Mouse (Mus musculus): Measurements from ENCODE around the gene Pcdh7. TPM values are rescaled to one million over a fixed set of nuclear protein-coding genes. Genes with fewer than 3 reads are reported as not detected.

The Pcdh7 gene
- polyA plus RNA-seq, 1 experiment from 2014 or later, result 28.1 TPM

- no peaks in the 10 kb centered on the region for H3K36me3 ChIP-seq (replicated peaks)
- ATAC-seq (replicated peaks), result no peak
- WGBS, result 54% methylated on average over 4 of the region's 4 CpGs
These were observed 150.9 kb downstream of the Pcdh7 start for GRCm38 (mm10) chr5:57868702-57869101.

GRCm38 (mm10) chr5:57870727-57871126 is 153.0 kb downstream of the Pcdh7 start:
- H3K9ac ChIP-seq, result no peak overlapping the region
- no peaks in the 10 kb centered on the region for H3K36me3 ChIP-seq (replicated peaks)
- H3K9me3 ChIP-seq, result no peaks in the 10 kb centered on the region
- ATAC-seq (replicated peaks), result no peak
- H3K4me3 ChIP-seq, result no peak overlapping the region
- H3K27me3 ChIP-seq (replicated peaks), result no peaks in the 10 kb centered on the region
- no peak overlapping the region for H3K4me2 ChIP-seq
- H3K4me1 ChIP-seq, result peaks cover 4% of the 10 kb centered on the region
- no peak overlapping the region for H3K27ac ChIP-seq
- WGBS, result 81% methylated on average over 1 of the region's 1 CpGs

More at GRCm38 (mm10) chr5:57868702-57869101, 150.9 kb downstream of the Pcdh7 start:
- Histone ChIP-seq H3K4me3 (no peak overlapping the region), H3K4me2 (no peak overlapping the region), H3K9ac (no peak overlapping the region), H3K4me1 (peaks cover 7% of the 10 kb centered on the region), H3K27me3 (replicated peaks) (no peaks in the 10 kb centered on the region), H3K27ac (no peak overlapping the region), H3K9me3 (no peaks in the 10 kb centered on the region)

- H3K9ac ChIP-seq, result no peak overlapping the region
- H3K4me3 ChIP-seq, result no peak overlapping the region
- H3K27me3 ChIP-seq (replicated peaks), result no peaks in the 10 kb centered on the region
- H3K36me3 ChIP-seq (replicated peaks), result no peaks in the 10 kb centered on the region
- no peaks in the 10 kb centered on the region for H3K4me1 ChIP-seq
- H3K4me2 ChIP-seq, result no peak overlapping the region
- no peak for ATAC-seq (replicated peaks)
- no peak overlapping the region for H3K27ac ChIP-seq
- H3K9me3 ChIP-seq, result no peaks in the 10 kb centered on the region
These were observed 167.2 kb downstream of the Pcdh7 start for GRCm38 (mm10) chr5:57884982-57885381.

GRCm38 (mm10) chr5:57899018-57899614 is 181.3 kb downstream of the Pcdh7 start:
- no peaks in the 10 kb centered on the region for H3K36me3 ChIP-seq (replicated peaks)
- ATAC-seq (replicated peaks), result no peak
- H3K27me3 ChIP-seq (replicated peaks), result no peaks in the 10 kb centered on the region
- no peak overlapping the region for H3K4me2 ChIP-seq
- 78% methylated on average over 7 of the region's 7 CpGs for WGBS
- H3K4me3 ChIP-seq, result no peak overlapping the region
- H3K4me1 ChIP-seq, result no peaks in the 10 kb centered on the region
- no peak overlapping the region for H3K9ac ChIP-seq
- no peak overlapping the region for H3K27ac ChIP-seq
- H3K9me3 ChIP-seq, result no peaks in the 10 kb centered on the region

- H3K4me3 ChIP-seq, result no peak overlapping the region
- 73% methylated on average over 4 of the region's 4 CpGs for WGBS
- H3K9me3 ChIP-seq, result no peaks in the 10 kb centered on the region
- no peaks in the 10 kb centered on the region for H3K36me3 ChIP-seq (replicated peaks)
- no peak overlapping the region for H3K4me2 ChIP-seq
- no peaks in the 10 kb centered on the region for H3K27me3 ChIP-seq (replicated peaks)
- no peak overlapping the region for H3K9ac ChIP-seq
- H3K27ac ChIP-seq, result no peak overlapping the region
- no peaks in the 10 kb centered on the region for H3K4me1 ChIP-seq
- no peak for ATAC-seq (replicated peaks)
These were observed 189.5 kb downstream of the Pcdh7 start for GRCm38 (mm10) chr5:57907218-57907617.

- Histone ChIP-seq H3K9me3 (no peaks in the 10 kb centered on the region), H3K36me3 (replicated peaks) (no peaks in the 10 kb centered on the region), H3K4me2 (no peak overlapping the region), H3K27ac (no peak overlapping the region), H3K9ac (no peak overlapping the region), H3K4me3 (no peak overlapping the region), H3K27me3 (replicated peaks) (no peaks in the 10 kb centered on the region), H3K4me1 (no peaks in the 10 kb centered on the region)
- 85% methylated on average over 5 of the region's 5 CpGs for WGBS
- no peak for ATAC-seq (replicated peaks)
These were observed 203.4 kb downstream of the Pcdh7 start for GRCm38 (mm10) chr5:57921140-57921539.

- no peak for ATAC-seq (replicated peaks)
- Histone ChIP-seq H3K9me3 (no peaks in the 10 kb centered on the region), H3K4me2 (no peak overlapping the region), H3K4me1 (no peaks in the 10 kb centered on the region), H3K4me3 (no peak overlapping the region), H3K27me3 (replicated peaks) (no peaks in the 10 kb centered on the region), H3K9ac (no peak overlapping the region), H3K27ac (no peak overlapping the region), H3K36me3 (replicated peaks) (no peaks in the 10 kb centered on the region)
- 86% methylated on average over 5 of the region's 5 CpGs for WGBS
These were observed 213.6 kb downstream of the Pcdh7 start for GRCm38 (mm10) chr5:57931331-57931730.

GRCm38 (mm10) chr5:57931738-57932137 is 214.0 kb downstream of the Pcdh7 start:
- Histone ChIP-seq H3K9ac (no peak overlapping the region), H3K36me3 (replicated peaks) (no peaks in the 10 kb centered on the region), H3K4me2 (no peak overlapping the region), H3K27me3 (replicated peaks) (no peaks in the 10 kb centered on the region), H3K9me3 (no peaks in the 10 kb centered on the region), H3K4me3 (no peak overlapping the region), H3K4me1 (no peaks in the 10 kb centered on the region), H3K27ac (no peak overlapping the region)
- WGBS, result 84% methylated on average over 5 of the region's 5 CpGs
- ATAC-seq (replicated peaks), result no peak

- no peaks in the 10 kb centered on the region for H3K9me3 ChIP-seq
- H3K9ac ChIP-seq, result no peak overlapping the region
- WGBS, result 90% methylated on average over 2 of the region's 2 CpGs
These were observed 216.9 kb downstream of the Pcdh7 start for GRCm38 (mm10) chr5:57934666-57935065.

GRCm38 (mm10) chr5:57940457-57940856 is 222.7 kb downstream of the Pcdh7 start:
- Histone ChIP-seq H3K9me3 (no peaks in the 10 kb centered on the region), H3K4me3 (no peak overlapping the region), H3K9ac (no peak overlapping the region), H3K4me2 (no peak overlapping the region), H3K27ac (no peak overlapping the region), H3K36me3 (replicated peaks) (no peaks in the 10 kb centered on the region), H3K27me3 (replicated peaks) (no peaks in the 10 kb centered on the region), H3K4me1 (no peaks in the 10 kb centered on the region)
- no peak for ATAC-seq (replicated peaks)
- 80% methylated on average over 3 of the region's 3 CpGs for WGBS

More at GRCm38 (mm10) chr5:57934666-57935065, 216.9 kb downstream of the Pcdh7 start:
- H3K27ac ChIP-seq, result no peak overlapping the region
- no peak for ATAC-seq (replicated peaks)
- no peak overlapping the region for H3K4me3 ChIP-seq
- H3K27me3 ChIP-seq (replicated peaks), result no peaks in the 10 kb centered on the region
- H3K4me1 ChIP-seq, result no peaks in the 10 kb centered on the region
- no peaks in the 10 kb centered on the region for H3K36me3 ChIP-seq (replicated peaks)
- H3K4me2 ChIP-seq, result no peak overlapping the region

- Histone ChIP-seq H3K27me3 (replicated peaks) (no peaks in the 10 kb centered on the region), H3K36me3 (replicated peaks) (no peaks in the 10 kb centered on the region), H3K4me2 (no peak overlapping the region), H3K9ac (no peak overlapping the region), H3K27ac (no peak overlapping the region), H3K4me1 (no peaks in the 10 kb centered on the region), H3K9me3 (no peaks in the 10 kb centered on the region), H3K4me3 (no peak overlapping the region)
- no peak for ATAC-seq (replicated peaks)
- 88% methylated on average over 2 of the region's 2 CpGs for WGBS
These were observed 225.4 kb downstream of the Pcdh7 start for GRCm38 (mm10) chr5:57943176-57943575.

- Histone ChIP-seq H3K9ac (no peak overlapping the region), H3K36me3 (replicated peaks) (no peaks in the 10 kb centered on the region), H3K4me1 (no peaks in the 10 kb centered on the region), H3K9me3 (no peaks in the 10 kb centered on the region), H3K4me3 (no peak overlapping the region), H3K27ac (no peak overlapping the region), H3K4me2 (no peak overlapping the region), H3K27me3 (replicated peaks) (no peaks in the 10 kb centered on the region)
- WGBS, result 91% methylated on average over 2 of the region's 2 CpGs
- no peak for ATAC-seq (replicated peaks)
These were observed 225.8 kb downstream of the Pcdh7 start for GRCm38 (mm10) chr5:57943611-57944010.

- Histone ChIP-seq H3K9me3 (no peaks in the 10 kb centered on the region), H3K27ac (no peak overlapping the region), H3K4me3 (no peak overlapping the region), H3K4me2 (no peak overlapping the region), H3K27me3 (replicated peaks) (no peaks in the 10 kb centered on the region), H3K4me1 (no peaks in the 10 kb centered on the region), H3K9ac (no peak overlapping the region), H3K36me3 (replicated peaks) (no peaks in the 10 kb centered on the region)
- 63% methylated on average over 3 of the region's 3 CpGs for WGBS
- no peak for ATAC-seq (replicated peaks)
These were observed 227.7 kb downstream of the Pcdh7 start for GRCm38 (mm10) chr5:57945419-57945818.
